Mouse (Mus musculus) B cell, adult 2 months (primary cell): Measurements from ENCODE around the gene Mpdz.

Source experiments
- DNase-seq, 2 experiments: peaks; one replicate each; pipeline ENCODE4 v3.0.0; 2022

The Mpdz gene

GRCm38 (mm10) chr4:81275957-81276715, 166.5 kb downstream of the Mpdz start:
- no peak for DNase-seq

GRCm38 (mm10) chr4:81273067-81273466, 169.5 kb downstream of the Mpdz start:
- no peak for DNase-seq

DNA sequence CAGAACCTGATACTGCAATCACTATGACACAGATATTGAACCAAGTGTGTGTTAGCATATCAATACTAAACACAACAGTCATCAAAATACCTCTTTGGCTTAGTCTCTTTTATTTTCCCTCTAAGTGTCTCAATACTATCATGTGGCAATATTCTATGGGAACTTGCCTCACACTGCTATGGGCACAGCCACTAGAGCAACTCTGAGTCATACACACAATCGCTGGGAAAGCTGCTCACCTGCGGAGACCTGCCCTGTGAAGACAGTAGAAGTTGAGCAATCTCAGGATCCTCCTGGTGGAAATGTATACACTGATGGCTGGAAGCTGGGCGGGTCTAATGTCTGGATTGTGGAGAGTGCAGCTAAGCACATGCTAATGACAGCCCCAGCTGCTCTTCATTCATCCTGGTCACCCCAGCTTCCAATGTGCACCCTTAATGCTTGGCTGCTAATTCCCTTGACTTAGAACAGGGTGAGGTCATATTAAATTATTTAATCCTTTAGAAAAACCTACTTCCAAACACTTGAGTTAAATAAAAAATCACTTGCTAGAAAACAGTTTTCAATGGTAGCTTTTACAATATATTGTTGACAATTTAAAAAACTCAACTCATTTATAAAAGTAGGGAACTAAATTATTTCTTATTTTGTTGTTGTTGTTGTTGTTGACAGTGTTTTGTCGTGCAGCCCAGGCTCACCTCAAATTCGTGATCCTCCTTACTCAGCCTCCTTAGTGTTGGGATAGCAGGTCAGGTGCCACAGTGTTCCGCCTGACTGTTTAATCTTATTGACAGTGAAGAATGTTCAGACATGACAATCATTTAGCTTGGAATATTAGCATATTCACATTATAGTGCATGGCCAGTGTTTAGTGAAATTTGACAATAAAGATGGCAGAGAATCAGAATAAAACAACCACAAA, 189.5 kb downstream of the Mpdz start:
- DNase-seq: no peak

- no peak for DNase-seq
Observed at GRCm38 (mm10) chr4:81252334-81252733, 190.3 kb downstream of the Mpdz start.

- no peak for DNase-seq
Observed at GRCm38 (mm10) chr4:81251934-81252333, 190.7 kb downstream of the Mpdz start.

DNA sequence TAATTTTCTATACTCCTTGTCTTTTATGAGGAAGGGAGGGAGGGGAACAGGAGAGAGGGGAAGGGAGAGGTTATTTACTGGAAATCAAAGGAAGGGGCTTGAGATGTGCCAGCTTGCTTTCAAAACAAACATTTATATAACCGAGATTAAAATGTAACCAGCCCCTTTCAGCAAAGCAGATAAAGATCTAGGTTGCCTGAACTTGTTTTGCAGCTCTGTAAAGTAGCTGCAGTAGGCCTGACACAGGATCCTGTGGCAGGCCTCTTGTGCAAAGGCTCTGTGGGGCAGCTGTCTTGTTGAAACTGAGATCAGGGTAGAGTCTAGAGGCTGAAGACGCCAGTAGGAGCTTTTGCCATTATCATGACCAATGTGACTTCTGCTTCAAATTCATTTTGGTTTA, 193.4 kb downstream of the Mpdz start:
- DNase-seq: no peak

GRCm38 (mm10) chr4:81236227-81236626, 206.4 kb downstream of the Mpdz start:
- no peak for DNase-seq
